Comparison of ENCODE assay signal across 12 mouse cellular contexts in the genomic region with DNA sequence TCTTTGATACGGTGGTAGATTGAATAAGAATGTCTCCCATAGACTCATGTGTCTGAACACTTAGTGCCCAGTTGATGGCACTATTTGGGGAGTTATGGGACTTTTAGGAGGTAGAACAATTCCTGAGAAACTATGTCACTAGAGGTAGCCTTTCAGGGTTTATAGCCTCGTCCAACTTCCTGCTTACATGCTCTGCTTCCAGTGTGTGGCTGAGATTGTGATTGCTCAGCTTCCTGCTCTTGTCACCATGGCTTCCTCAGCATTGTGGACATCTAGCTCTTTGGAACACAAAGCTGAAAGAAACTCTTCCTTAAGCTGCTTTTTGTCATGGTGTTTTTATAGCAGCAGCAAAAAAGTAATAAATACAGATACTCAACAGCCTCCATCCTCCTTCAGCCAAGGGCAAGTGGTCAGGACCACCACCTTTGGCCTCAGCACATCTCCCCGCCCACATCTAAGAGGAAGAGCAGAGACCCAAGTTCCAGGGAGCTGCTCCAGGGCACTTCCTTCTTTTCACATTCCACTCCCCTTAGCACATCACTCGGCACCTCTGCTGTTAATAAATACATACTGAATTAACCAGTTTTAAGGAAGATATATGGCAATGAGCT.
A peak's percentile ranks its signal among the peaks of the same experiment; 100 is the strongest.
DNase-seq lines count a peak whose midpoint lies in the region; ATAC-seq lines count a peak whose summit lies in the region.
"Had no signal": no experiment of that assay in that cellular context is flagged by ENCODE, and none has a peak within 500 bp of the region (broad histone marks: within the 10 kb centered on the region; RNA-seq: fewer than 3 reads in every experiment).

No protein-coding gene starts in this region.

- H3K27me3 ChIP-seq in embryonic facial prominence, embryonic 13.5 days: no peaks in the 10 kb centered on the region
- H3K27me3 ChIP-seq in embryonic facial prominence, embryonic 10.5 days (replicated peaks; ENCODE audit: low read depth, poor library complexity, severe bottlenecking): no peaks in the 10 kb centered on the region
- no peaks in the 10 kb centered on the region for H3K27me3 ChIP-seq in liver, embryonic 12.5 days (replicated peaks)
- no peaks in the 10 kb centered on the region for H3K27me3 ChIP-seq in liver, embryonic 11.5 days (replicated peaks; ENCODE audit: control insufficient read depth, insufficient read depth, low read length)
- no peaks in the 10 kb centered on the region for H3K27me3 ChIP-seq in forebrain, embryonic 10.5 days (ENCODE audit: poor library complexity, severe bottlenecking)

- no peak overlapping the region for H3K9ac ChIP-seq in embryonic facial prominence, embryonic 13.5 days
- H3K9ac ChIP-seq in liver, embryonic 12.5 days: no peak overlapping the region
- H3K9ac ChIP-seq in liver, embryonic 11.5 days (ENCODE audit: low read depth, low read length): no peak overlapping the region
- H3K9ac ChIP-seq: hindbrain, embryonic 14.5 days had no signal

- no peak for ATAC-seq in embryonic facial prominence, embryonic 13.5 days (ENCODE audit: insufficient number of reproducible peaks, insufficient read depth, low FRiP score, low TSS enrichment, low read depth)
- ATAC-seq in liver, embryonic 12.5 days: no peak
- ATAC-seq in liver, embryonic 11.5 days (replicated peaks; ENCODE audit: low FRiP score): no peak

- H3K4me3 ChIP-seq in embryonic facial prominence, embryonic 13.5 days: no peak overlapping the region
- H3K4me3 ChIP-seq in embryonic facial prominence, embryonic 10.5 days: no peak overlapping the region
- H3K4me3 ChIP-seq in liver, embryonic 12.5 days: no peak overlapping the region
- H3K4me3 ChIP-seq in liver, embryonic 11.5 days (ENCODE audit: low read depth, low read length): no peak overlapping the region
- no peak overlapping the region for H3K4me3 ChIP-seq in macrophage (ENCODE audit: inconsistent target)
- no peak overlapping the region for H3K4me3 ChIP-seq in forebrain, embryonic 10.5 days
- H3K4me3 ChIP-seq: myocyte had no signal

- H3K4me2 ChIP-seq in embryonic facial prominence, embryonic 13.5 days: no peak overlapping the region
- no peak overlapping the region for H3K4me2 ChIP-seq in liver, embryonic 12.5 days
- no peak overlapping the region for H3K4me2 ChIP-seq in liver, embryonic 11.5 days
- H3K4me2 ChIP-seq: hindbrain, embryonic 14.5 days had no signal

- 0 out of 2 replicates have a peak overlapping the region, but pooled peaks have one; percentile 22 for H3K27ac ChIP-seq in embryonic facial prominence, embryonic 13.5 days
- H3K27ac ChIP-seq in embryonic facial prominence, embryonic 10.5 days (replicated peaks): no peak overlapping the region
- H3K27ac ChIP-seq in liver, embryonic 12.5 days: 0 out of 2 replicates have a peak overlapping the region, but pooled peaks have one; percentile 48
- no peak overlapping the region for H3K27ac ChIP-seq in liver, embryonic 11.5 days (ENCODE audit: low read depth, low read length)
- peak overlapping the region; percentile 52 for H3K27ac ChIP-seq in macrophage
- H3K27ac ChIP-seq in forebrain, embryonic 10.5 days: no peak overlapping the region

- 0 out of 2 replicates have a peak, but pooled peaks cover 5% of the 10 kb centered on the region for H3K4me1 ChIP-seq in embryonic facial prominence, embryonic 13.5 days
- peaks cover 3% of the 10 kb centered on the region; the same call in 1 of the 2 replicates for H3K4me1 ChIP-seq in embryonic facial prominence, embryonic 10.5 days
- H3K4me1 ChIP-seq in liver, embryonic 12.5 days: 0 out of 2 replicates have a peak, but pooled peaks cover 8% of the 10 kb centered on the region
- H3K4me1 ChIP-seq in liver, embryonic 11.5 days (replicated peaks; ENCODE audit: control insufficient read depth, insufficient read depth, low read length): no peaks in the 10 kb centered on the region
- no peaks in the 10 kb centered on the region for H3K4me1 ChIP-seq in forebrain, embryonic 10.5 days

- peaks cover 3% of the 10 kb centered on the region for H3K36me3 ChIP-seq in embryonic facial prominence, embryonic 13.5 days
- H3K36me3 ChIP-seq in embryonic facial prominence, embryonic 10.5 days (replicated peaks): peaks cover 15% of the 10 kb centered on the region
- H3K36me3 ChIP-seq in liver, embryonic 12.5 days: no peaks in the 10 kb centered on the region
- no peaks in the 10 kb centered on the region for H3K36me3 ChIP-seq in liver, embryonic 11.5 days (ENCODE audit: control insufficient read depth, insufficient read depth, low read length)
- H3K36me3 ChIP-seq in macrophage (ENCODE audit: inconsistent target): no peaks in the 10 kb centered on the region
- peaks cover 13% of the 10 kb centered on the region for H3K36me3 ChIP-seq in forebrain, embryonic 10.5 days (replicated peaks)
- H3K36me3 ChIP-seq: G1E had no signal

- no peaks in the 10 kb centered on the region for H3K9me3 ChIP-seq in embryonic facial prominence, embryonic 13.5 days
- H3K9me3 ChIP-seq in embryonic facial prominence, embryonic 10.5 days: no peaks in the 10 kb centered on the region
- no peaks in the 10 kb centered on the region for H3K9me3 ChIP-seq in liver, embryonic 12.5 days (replicated peaks)
- no peaks in the 10 kb centered on the region for H3K9me3 ChIP-seq in liver, embryonic 11.5 days (ENCODE audit: control insufficient read depth, low read length)
- H3K9me3 ChIP-seq in forebrain, embryonic 10.5 days: no peaks in the 10 kb centered on the region
- H3K9me3 ChIP-seq: G1E had no signal

- 75% methylated on average over 4 of the region's 4 CpGs for WGBS in embryonic facial prominence, embryonic 13.5 days
- 76% methylated on average over 4 of the region's 4 CpGs for WGBS in embryonic facial prominence, embryonic 10.5 days
- WGBS in liver, embryonic 12.5 days (ENCODE audit: insufficient replicate concordance): 60% methylated on average over 4 of the region's 4 CpGs
- WGBS in liver, embryonic 11.5 days: 68% methylated on average over 4 of the region's 4 CpGs
- 53% methylated on average over 4 of the region's 4 CpGs for WGBS in macrophage (ENCODE audit: missing documents)
- 87% methylated on average over 4 of the region's 4 CpGs for WGBS in forebrain, embryonic 10.5 days

- DNase-seq in embryonic facial prominence, embryonic 10.5 days (ENCODE audit: low spot score): no peak
- DNase-seq in liver, embryonic 11.5 days (ENCODE audit: low spot score): no peak
- DNase-seq in kidney, adult 9 months: peak; percentile 36
- no peak for DNase-seq in adrenal gland, postnatal 10 days
- no peak for DNase-seq in forebrain, embryonic 10.5 days (ENCODE audit: extremely low spot score, low spot score)
- DNase-seq: thymus, postnatal 4 days had no signal

- peaks cover 41% of the 10 kb centered on the region for H3K79me2 ChIP-seq in macrophage (ENCODE audit: inconsistent target)

Comparison
In these comparisons a context has a peak if more than half of its experiments do, and no peak if none do; other contexts are left out.
1. H3K27ac ChIP-seq: peak in embryonic facial prominence, embryonic 13.5 days (single experiment), liver, embryonic 12.5 days (single experiment) and macrophage (single experiment); none in embryonic facial prominence, embryonic 10.5 days (single experiment), liver, embryonic 11.5 days (single experiment) and forebrain, embryonic 10.5 days (single experiment).